Mouse (Mus musculus) limb, embryonic 12.5 days (tissue): ENCODE results near the gene Setd2. TPM values are rescaled to one million over a fixed set of nuclear protein-coding genes. Genes with fewer than 3 reads are reported as not detected.

Experiments
- ATAC-seq: fragments of 200-750 bp; cut with Nextera tagmentation; 2 replicates; pipeline ENCODE4 v1.8.0; 2017; ENCODE audit warnings: low read depth, moderate TSS enrichment; ENCODE audit not compliant: insufficient number of reproducible peaks, insufficient read depth, low FRiP score, low TSS enrichment
- H3K27ac ChIP-seq: fragments of 300-500 bp; sonication (generic); 2 replicates; pipeline ENCODE4 v1.5.1; 2016; ENCODE audit warnings: mild to moderate bottlenecking, moderate library complexity
- H3K27me3 ChIP-seq: fragments of 300-500 bp; sonication (generic); 2 replicates; pipeline ENCODE4 v1.6.1; 2016; ENCODE audit warnings: mild to moderate bottlenecking, moderate library complexity
- H3K36me3 ChIP-seq: fragments of 300-500 bp; sonication (generic); 2 replicates; pipeline ENCODE4 v1.6.1; 2016; ENCODE audit warnings: mild to moderate bottlenecking, moderate library complexity
- H3K4me1 ChIP-seq: fragments of 300-500 bp; sonication (generic); replicated peaks from 2 replicates; pipeline ENCODE4 v1.6.1; 2016
- H3K4me2 ChIP-seq: fragments of 300-500 bp; sonication (generic); 2 replicates; pipeline ENCODE4 v1.6.1; 2016; ENCODE audit warnings: mild to moderate bottlenecking, moderate library complexity
- H3K4me3 ChIP-seq: fragments of 300-500 bp; sonication (generic); replicated peaks from 2 replicates; pipeline ENCODE4 v1.5.1; 2016; ENCODE audit warnings: mild to moderate bottlenecking
- H3K9ac ChIP-seq: fragments of 300-500 bp; sonication (generic); replicated peaks from 2 replicates; pipeline ENCODE4 v1.6.1; 2016; ENCODE audit warnings: mild to moderate bottlenecking, moderate library complexity
- H3K9me3 ChIP-seq: fragments of 300-500 bp; sonication (generic); 2 replicates; pipeline ENCODE4 v1.6.1; 2016; ENCODE audit warnings: mild to moderate bottlenecking, moderate library complexity
- WGBS: fragments of 180-500 bp; shearing (Covaris S2); methylation state at CpG from one replicate; pipeline ENCODE4 v1.1.7; 2016; 5-methylcytosine and 5-hydroxymethylcytosine counted together
- polyA plus RNA-seq: library from polyadenylated mRNA; unstranded; fragments of >200 nt; fragmentation: Nextera tagmentation; extraction: Ambion mirVana; gene quantifications from 2 replicates; pipeline ENCODE4 v1.2.1, GENCODE M21; 2016

The Setd2 gene
- polyA plus RNA-seq = 46.4 and 51.2 TPM in 2 replicates

DNA sequence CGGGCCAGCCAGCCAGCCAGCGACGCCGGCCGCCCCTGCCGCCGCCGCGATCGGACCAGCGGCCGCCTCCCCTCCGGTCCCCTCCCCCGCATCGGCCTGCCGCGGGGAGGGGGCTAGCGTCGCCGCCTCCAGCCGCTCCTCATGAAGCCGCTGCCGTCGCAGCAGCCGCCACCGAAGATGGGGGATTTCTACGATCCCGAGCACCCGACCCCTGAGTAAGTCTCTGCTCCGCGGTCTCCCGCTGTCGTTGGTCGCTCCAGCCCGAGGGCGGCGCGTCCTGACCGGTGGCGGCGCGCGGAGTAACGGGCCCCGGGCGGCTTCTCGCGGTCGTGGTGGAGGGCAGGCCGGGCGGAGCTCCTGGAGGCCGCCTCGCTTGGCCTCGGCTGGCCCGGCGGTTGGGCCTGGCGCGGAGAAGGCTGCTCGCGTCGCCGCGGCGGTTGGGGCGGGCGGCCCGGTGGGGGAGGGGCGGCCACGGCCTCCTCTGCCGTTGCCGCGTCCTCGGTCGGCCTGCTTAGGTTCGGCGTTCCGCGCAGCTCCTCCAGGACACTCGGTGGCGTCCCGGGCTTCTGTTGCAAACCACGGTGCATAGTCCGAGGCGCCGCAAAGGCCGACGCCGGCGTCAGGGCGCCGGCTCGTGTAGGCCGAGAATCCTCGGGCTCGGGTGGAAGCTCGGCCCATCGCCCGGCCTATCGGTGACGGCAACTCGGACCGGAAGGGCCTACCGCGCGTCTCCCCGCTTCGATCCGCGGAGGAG lies at the start of gene Setd2:
Gene Setd2, plus strand, starts transcription at position 60 of the 754 bp plus-strand sequence.
- Histone ChIP-seq H3K9ac (peak within 1 kb of the TSS; percentile 99), H3K27ac (peak within 1 kb of the TSS; percentile 100), H3K27me3 (no peaks in the 10 kb centered on the region), H3K4me1 (peaks cover 21% of the 10 kb centered on the region), H3K9me3 (no peaks in the 10 kb centered on the region), H3K4me2 (peak within 1 kb of the TSS; percentile 83), H3K36me3 (peaks cover 17% of the 10 kb centered on the region), H3K4me3 (peak within 1 kb of the TSS; percentile 98)
- under 1% methylated on average over 74 of the region's 109 CpGs for WGBS
- no peak; the same call in none of the 2 replicates for ATAC-seq

DNA sequence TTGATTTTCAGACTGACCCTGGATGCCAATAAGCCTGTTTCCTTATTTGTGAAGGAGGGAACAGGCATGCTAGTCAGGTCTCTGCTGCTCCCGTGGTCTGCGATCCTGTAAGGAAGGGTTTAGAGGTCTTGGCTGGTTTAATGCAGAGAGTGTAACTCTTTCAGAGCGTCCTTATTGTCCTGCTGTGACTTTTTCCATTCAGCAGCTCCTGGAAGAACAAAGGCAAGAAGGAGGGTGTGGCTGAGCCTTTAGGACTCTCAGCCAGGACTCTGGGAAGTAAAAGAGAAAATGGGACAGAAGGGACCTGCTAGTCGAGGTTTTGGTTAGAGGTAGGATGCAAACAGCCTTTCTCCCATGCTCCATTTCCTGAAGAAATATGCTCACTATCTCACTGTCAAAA lies 43.6 kb upstream of the Setd2 start:
- Histone ChIP-seq H3K4me2 (no peak overlapping the region), H3K9ac (no peak overlapping the region), H3K4me1 (no peaks in the 10 kb centered on the region), H3K36me3 (no peaks in the 10 kb centered on the region), H3K9me3 (peaks cover 10% of the 10 kb centered on the region), H3K4me3 (no peak overlapping the region), H3K27me3 (no peaks in the 10 kb centered on the region), H3K27ac (no peak overlapping the region)
- 58% methylated on average over 4 of the region's 4 CpGs for WGBS
- no peak for ATAC-seq

DNA sequence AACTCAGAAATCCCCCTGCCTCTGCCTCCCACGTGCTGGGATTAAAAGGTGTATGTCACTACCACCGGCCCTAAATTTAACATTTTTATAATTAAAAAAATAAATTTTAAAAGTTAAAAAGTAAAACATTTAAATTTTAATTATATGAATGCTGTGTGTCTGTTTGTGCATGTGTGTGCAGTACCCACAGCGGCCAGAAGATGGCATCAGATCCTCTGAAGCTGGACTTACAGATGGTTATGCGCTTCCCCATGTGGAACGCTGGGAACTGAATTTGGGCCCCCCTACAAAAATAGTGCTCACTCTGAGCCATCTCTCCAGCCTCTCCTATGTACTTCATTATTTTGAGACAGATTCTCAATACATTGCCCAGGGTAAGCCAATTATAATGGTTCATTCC lies 41.5 kb upstream of the Setd2 start:
- Histone ChIP-seq H3K9me3 (peaks cover 10% of the 10 kb centered on the region), H3K4me1 (no peaks in the 10 kb centered on the region), H3K4me2 (no peak overlapping the region), H3K36me3 (no peaks in the 10 kb centered on the region), H3K9ac (no peak overlapping the region), H3K27ac (no peak overlapping the region), H3K4me3 (no peak overlapping the region), H3K27me3 (no peaks in the 10 kb centered on the region)
- no peak for ATAC-seq
- WGBS = 58% methylated on average over 5 of the region's 5 CpGs

DNA sequence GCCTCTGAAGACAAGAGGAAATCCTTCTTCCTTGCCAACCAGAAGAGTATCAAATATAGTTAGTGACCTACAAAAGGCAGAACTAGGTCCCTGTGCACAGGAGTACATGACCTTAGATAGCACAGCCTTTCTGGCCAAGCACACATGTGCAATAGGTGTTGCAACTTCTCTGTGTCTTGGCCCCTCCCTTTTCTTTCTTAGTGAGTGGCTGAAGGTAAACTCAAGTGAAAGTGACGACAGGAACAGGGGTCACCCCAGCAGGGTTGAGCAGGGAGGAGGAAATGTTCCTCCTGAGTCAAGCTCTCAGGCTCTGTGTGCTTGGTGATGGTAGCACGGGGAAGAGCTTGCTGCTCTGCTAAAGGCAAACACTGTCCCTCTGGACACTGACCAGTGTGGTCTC lies 6.7 kb upstream of the Setd2 start:
- no peaks in the 10 kb centered on the region for H3K36me3 ChIP-seq
- no peaks in the 10 kb centered on the region for H3K9me3 ChIP-seq
- no peaks in the 10 kb centered on the region for H3K4me1 ChIP-seq
- no peak overlapping the region for H3K9ac ChIP-seq
- WGBS = 55% methylated on average over 2 of the region's 2 CpGs
- H3K27me3 ChIP-seq = no peaks in the 10 kb centered on the region
- no peak overlapping the region for H3K4me2 ChIP-seq
- H3K27ac ChIP-seq = no peak overlapping the region
- H3K4me3 ChIP-seq = no peak overlapping the region
- ATAC-seq = no peak

DNA sequence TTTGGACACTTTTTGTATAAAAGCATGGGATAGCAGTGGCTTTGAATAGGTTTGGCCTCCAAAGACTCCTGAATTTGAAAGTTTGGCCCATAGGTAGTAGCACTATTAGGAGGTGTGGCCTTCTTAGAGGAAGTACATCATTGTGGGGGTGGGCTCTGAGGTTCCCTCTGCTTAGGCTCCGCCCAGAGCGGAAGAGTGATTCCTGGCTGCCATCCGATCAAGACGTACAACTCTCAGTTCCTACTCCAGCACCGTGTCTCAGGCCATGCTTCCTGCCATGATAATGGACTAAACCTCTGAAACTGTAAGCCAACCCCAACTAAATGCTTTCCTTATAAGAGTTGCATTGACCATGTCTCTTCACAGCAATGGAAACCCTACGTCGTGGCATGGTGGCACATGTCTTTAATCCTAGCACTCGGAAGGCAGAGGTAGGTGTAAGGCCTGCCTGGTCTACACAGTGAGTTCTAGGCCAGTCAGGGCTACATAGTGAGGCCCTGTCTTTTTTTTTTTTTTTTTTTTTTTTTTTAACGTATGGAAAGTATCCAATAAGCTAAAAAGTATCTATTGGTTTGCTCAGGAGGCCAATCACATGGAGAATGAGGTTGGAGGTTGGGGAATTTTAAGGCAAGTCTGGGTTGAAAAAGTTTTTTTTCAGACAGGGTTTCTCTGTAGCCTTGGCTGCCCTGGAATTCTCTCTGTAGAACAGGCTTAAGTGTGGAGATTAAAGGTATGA lies 3.2 kb upstream of the Setd2 start:
- no peak overlapping the region for H3K9ac ChIP-seq
- no peak overlapping the region for H3K27ac ChIP-seq
- no peaks in the 10 kb centered on the region for H3K27me3 ChIP-seq
- no peaks in the 10 kb centered on the region for H3K9me3 ChIP-seq
- WGBS = 39% methylated on average over 9 of the region's 9 CpGs
- peaks cover 9% of the 10 kb centered on the region for H3K4me1 ChIP-seq
- H3K36me3 ChIP-seq = no peaks in the 10 kb centered on the region
- no peak overlapping the region for H3K4me3 ChIP-seq
- H3K4me2 ChIP-seq = no peak overlapping the region
- no peak for ATAC-seq

DNA sequence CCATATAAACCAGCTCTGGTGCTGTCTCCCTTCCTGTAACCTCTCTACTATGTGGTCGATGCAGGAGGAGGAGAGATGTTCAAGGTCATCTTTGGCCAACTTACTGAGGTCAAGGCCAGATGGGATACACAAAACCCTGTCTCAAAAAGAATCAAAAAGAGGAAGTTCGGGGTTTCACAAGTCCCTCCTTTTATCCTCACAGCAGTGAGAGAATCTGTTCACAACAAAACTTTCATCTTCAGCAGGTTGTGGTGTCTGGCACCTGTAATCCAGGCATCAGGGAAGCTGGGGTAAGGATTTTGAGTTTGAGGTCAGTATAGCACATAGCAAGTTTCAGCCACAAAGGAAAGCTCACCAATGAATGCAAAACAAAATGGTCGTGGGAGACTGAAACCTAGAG lies 1.7 kb upstream of the Setd2 start:
- 75% methylated on average over 3 of the region's 3 CpGs for WGBS
- no peak for ATAC-seq
- Histone ChIP-seq H3K4me1 (peaks cover 21% of the 10 kb centered on the region), H3K4me2 (peak overlapping the region; percentile 83; the same call in 1 of the 2 replicates), H3K36me3 (peaks cover 6% of the 10 kb centered on the region; the same call in 1 of the 2 replicates), H3K4me3 (no peak overlapping the region), H3K27ac (no peak overlapping the region), H3K9me3 (no peaks in the 10 kb centered on the region), H3K27me3 (no peaks in the 10 kb centered on the region), H3K9ac (no peak overlapping the region)

DNA sequence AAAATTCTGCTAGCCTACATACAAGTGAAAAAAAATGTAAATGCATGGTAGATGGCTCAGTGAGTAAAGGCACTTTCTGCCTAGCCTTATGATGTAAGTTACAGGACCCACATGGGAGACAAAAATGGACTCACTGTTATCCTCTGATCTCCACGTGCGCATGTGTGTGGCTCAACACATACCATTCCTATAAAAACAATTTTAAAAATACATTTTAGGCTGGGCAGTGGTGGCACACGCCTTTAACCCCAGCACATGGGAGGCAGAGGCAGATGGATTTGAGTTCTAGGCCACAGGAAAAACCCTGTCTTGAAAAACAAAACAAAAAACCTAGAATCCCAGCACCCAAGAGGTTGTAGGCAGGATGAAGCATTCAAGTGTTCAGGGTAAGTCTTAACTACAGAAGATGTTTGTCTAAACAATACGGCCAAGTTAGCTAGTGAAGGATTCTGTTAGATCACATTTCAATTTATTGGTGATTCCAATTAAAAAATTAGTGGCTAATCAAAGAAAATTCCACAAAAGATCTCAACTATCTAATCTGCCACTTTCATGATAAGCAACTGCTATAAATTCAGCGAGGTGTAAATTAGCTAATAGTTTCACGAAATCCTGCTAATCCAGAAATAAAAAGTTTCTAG lies 1.1 kb upstream of the Setd2 start:
- peaks cover 21% of the 10 kb centered on the region for H3K4me1 ChIP-seq
- peak overlapping the region; percentile 98 for H3K4me3 ChIP-seq
- H3K27ac ChIP-seq = peak overlapping the region; percentile 100; the same call in 1 of the 2 replicates
- no peak overlapping the region for H3K9ac ChIP-seq
- no peaks in the 10 kb centered on the region for H3K9me3 ChIP-seq
- ATAC-seq = no peak
- H3K27me3 ChIP-seq = no peaks in the 10 kb centered on the region
- WGBS = 25% methylated on average over 6 of the region's 6 CpGs
- peak overlapping the region; percentile 83 for H3K4me2 ChIP-seq
- H3K36me3 ChIP-seq = peaks cover 12% of the 10 kb centered on the region; the same call in 1 of the 2 replicates

DNA sequence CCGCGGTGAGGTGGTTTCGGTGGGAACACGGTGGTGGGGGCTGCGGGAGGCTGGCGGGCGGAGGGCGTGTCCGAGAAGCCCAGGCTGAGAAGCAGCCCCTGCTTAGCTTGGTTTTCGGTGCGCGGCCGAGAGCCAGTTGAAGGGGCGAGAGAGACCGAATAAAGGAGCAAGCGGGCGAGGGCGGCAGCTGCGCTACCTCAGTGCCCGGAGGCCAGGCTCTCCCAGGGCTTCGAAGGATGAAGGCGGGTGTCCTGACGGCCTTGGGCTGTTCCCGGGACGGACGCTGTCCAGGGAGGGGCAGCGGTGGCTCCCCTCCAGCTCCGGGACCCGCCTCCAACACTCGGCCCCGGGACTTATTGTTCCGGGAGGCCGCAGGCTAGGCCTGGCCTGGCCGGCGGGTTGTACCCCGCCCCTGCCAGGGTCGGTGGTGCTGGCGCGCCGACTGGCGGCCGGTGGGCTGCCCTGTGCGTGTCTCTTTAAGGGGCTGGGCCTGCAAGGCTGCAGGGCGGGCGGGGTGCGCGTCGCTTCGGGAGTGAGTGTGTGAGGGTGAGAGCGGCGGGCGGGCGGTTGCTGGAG lies 395 bp upstream of the Setd2 start:
- peaks cover 21% of the 10 kb centered on the region for H3K4me1 ChIP-seq
- H3K9ac ChIP-seq = peak overlapping the region; percentile 99
- peak overlapping the region; percentile 98 for H3K4me3 ChIP-seq
- H3K27ac ChIP-seq = peak overlapping the region; percentile 100
- H3K4me2 ChIP-seq = peak overlapping the region; percentile 83
- H3K36me3 ChIP-seq = peaks cover 17% of the 10 kb centered on the region
- H3K27me3 ChIP-seq = no peaks in the 10 kb centered on the region
- H3K9me3 ChIP-seq = no peaks in the 10 kb centered on the region
- peak; percentile 99 for ATAC-seq
- WGBS = 0% methylated on average over 42 of the region's 53 CpGs

DNA sequence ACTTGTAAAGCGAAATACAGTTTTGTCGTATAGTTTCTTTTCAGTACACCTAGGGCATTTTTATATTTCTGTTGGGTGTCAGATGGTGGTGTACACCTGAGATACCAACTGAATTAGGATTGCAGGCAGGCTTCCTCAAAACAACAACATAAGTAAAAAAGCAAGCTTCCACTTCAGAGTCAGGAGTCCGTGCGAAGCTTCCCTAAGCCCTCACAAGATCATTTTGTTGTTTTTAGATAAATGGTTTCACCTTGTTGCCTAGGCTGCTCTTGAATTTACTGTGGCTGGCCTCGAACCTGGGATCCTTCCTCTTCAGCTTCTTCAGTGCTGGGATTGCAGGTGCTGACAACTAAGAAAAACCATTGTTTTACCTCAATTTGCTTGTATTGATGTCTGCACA lies 1.2 kb downstream of the Setd2 start:
- peaks cover 21% of the 10 kb centered on the region for H3K36me3 ChIP-seq
- peak overlapping the region; percentile 83 for H3K4me2 ChIP-seq
- H3K4me1 ChIP-seq = peaks cover 21% of the 10 kb centered on the region
- peak overlapping the region; percentile 99 for H3K9ac ChIP-seq
- ATAC-seq = no peak
- H3K27ac ChIP-seq = no peak overlapping the region; the same call in 1 of the 2 replicates
- WGBS = 43% methylated on average over 5 of the region's 5 CpGs
- no peaks in the 10 kb centered on the region for H3K9me3 ChIP-seq
- no peaks in the 10 kb centered on the region for H3K27me3 ChIP-seq
- H3K4me3 ChIP-seq = peak overlapping the region; percentile 98

DNA sequence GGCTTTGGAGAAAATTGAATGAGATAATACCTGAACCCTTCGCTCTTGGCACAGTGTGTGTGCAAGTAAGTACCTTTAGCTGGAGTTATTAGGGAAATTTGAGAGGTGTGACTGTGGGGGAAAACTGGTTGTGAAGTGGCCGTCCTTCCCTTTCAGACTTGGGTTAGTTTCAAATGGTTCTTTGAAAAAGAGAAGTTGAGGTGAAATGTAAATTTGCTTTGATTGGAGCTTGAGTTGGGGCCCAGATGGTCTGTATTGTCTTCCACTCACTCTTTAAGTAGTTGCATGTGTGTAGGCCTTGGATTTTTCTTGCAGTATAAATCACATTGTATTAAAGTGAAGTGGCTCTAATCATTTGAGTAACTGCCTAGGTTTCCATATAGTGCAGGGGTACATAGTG lies 2.7 kb downstream of the Setd2 start:
- H3K4me3 ChIP-seq = no peak overlapping the region
- H3K27me3 ChIP-seq = no peaks in the 10 kb centered on the region
- 73% methylated on average over 2 of the region's 2 CpGs for WGBS
- H3K9ac ChIP-seq = no peak overlapping the region
- H3K9me3 ChIP-seq = no peaks in the 10 kb centered on the region
- no peak for ATAC-seq
- H3K4me1 ChIP-seq = peaks cover 21% of the 10 kb centered on the region
- H3K27ac ChIP-seq = no peak overlapping the region
- H3K4me2 ChIP-seq = peak overlapping the region; percentile 83
- H3K36me3 ChIP-seq = peaks cover 24% of the 10 kb centered on the region

DNA sequence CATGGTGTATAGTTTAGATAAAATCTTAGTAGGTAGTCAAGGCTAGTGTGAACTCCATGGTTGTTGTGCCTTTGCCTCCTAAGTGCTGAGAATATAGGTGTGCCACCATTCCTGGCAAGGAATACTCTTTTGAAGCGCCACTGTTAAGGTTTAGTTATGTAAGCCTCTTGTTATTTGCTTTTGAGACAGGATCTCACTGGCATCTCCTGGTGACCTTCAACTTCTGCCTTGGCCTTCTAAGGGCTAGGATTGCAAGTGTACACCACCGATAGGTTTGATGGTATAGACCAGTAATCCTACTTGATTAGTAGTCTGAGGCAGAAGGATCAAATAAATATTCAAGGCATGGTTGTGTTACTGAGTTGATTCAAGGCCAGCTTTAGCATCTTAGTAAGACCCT lies 4.2 kb downstream of the Setd2 start:
- Histone ChIP-seq H3K4me3 (no peak overlapping the region), H3K36me3 (peaks cover 24% of the 10 kb centered on the region), H3K4me2 (no peak overlapping the region), H3K27me3 (no peaks in the 10 kb centered on the region), H3K9me3 (no peaks in the 10 kb centered on the region), H3K27ac (no peak overlapping the region), H3K4me1 (peaks cover 18% of the 10 kb centered on the region), H3K9ac (no peak overlapping the region)
- 93% methylated on average over 2 of the region's 2 CpGs for WGBS
- no peak for ATAC-seq
